Comparison of ENCODE assay signal across 7 mouse cellular contexts in the genomic region with DNA sequence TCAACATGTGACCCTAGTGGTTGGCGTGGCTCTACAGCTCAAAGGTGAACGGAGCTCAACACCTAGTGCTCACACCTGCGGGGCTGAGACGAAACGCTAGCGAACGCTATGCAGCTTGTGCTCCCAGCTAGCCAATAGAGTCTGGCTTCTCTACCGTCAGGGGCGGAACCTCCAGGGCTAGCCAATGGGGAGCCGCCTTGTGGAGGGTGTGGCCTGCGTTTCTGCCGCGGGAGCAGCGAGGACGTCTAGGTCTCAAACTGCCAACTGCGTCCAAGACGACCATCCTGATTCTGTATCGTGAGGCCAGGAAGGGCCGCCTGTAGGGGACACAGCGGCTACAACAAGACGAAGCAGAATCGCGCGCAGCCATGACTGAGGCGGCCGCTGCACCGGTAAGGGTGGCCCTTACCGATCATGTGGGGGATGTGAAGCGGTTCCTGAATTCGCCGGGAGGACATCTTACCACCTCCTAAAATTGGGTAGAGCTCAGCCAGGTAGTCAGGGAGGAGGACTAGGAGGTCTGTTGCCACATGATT. TPM values are rescaled to one million over a fixed set of nuclear protein-coding genes. Genes with fewer than 3 reads are reported as not detected.
A peak's percentile ranks its signal among the peaks of the same experiment; 100 is the strongest.
DNase-seq lines count a peak whose midpoint lies in the region; ATAC-seq lines count a peak whose summit lies in the region.

A gene (plus strand): TSS at position 200 of the 536 bp plus-strand sequence.

- no peaks in the 10 kb centered on the region for H3K27me3 ChIP-seq in embryonic facial prominence, embryonic 12.5 days
- H3K27me3 ChIP-seq in limb, embryonic 11.5 days (ENCODE audit: control insufficient read depth, insufficient read depth, low read length): no peaks in the 10 kb centered on the region
- H3K27me3 ChIP-seq in midbrain, embryonic 14.5 days (ENCODE audit: control insufficient read depth, insufficient read depth, low read length): no peaks in the 10 kb centered on the region

- peak within 1 kb of the TSS; percentile 73 for H3K4me3 ChIP-seq in embryonic facial prominence, embryonic 12.5 days
- peak within 1 kb of the TSS; percentile 67 for H3K4me3 ChIP-seq in limb, embryonic 11.5 days (ENCODE audit: low read depth, low read length)
- peak within 1 kb of the TSS; percentile 62 for H3K4me3 ChIP-seq in midbrain, embryonic 14.5 days (replicated peaks; ENCODE audit: low read depth, low read length)

- H3K27ac ChIP-seq in embryonic facial prominence, embryonic 12.5 days: peak within 1 kb of the TSS; percentile 56
- H3K27ac ChIP-seq in limb, embryonic 11.5 days (replicated peaks; ENCODE audit: low read depth, low read length): 0 out of 2 replicates have a peak within 1 kb of the TSS, but pooled peaks have one; percentile 30
- peak within 1 kb of the TSS; percentile 71 for H3K27ac ChIP-seq in midbrain, embryonic 14.5 days (replicated peaks; ENCODE audit: low read depth, low read length)

- H3K9me3 ChIP-seq in embryonic facial prominence, embryonic 12.5 days: no peaks in the 10 kb centered on the region
- H3K9me3 ChIP-seq in limb, embryonic 11.5 days (ENCODE audit: control insufficient read depth, low read length): no peaks in the 10 kb centered on the region
- H3K9me3 ChIP-seq in midbrain, embryonic 14.5 days (ENCODE audit: control insufficient read depth, low read length): no peaks in the 10 kb centered on the region

- under 1% methylated on average over 31 of the region's 31 CpGs for WGBS in embryonic facial prominence, embryonic 12.5 days
- under 1% methylated on average over 31 of the region's 31 CpGs for WGBS in limb, embryonic 11.5 days
- WGBS in midbrain, embryonic 14.5 days: under 1% methylated on average over 31 of the region's 31 CpGs

- H3K4me1 ChIP-seq in embryonic facial prominence, embryonic 12.5 days: peaks cover 11% of the 10 kb centered on the region; the same call in 1 of the 2 replicates
- 0 out of 2 replicates have a peak, but pooled peaks cover 2% of the 10 kb centered on the region for H3K4me1 ChIP-seq in limb, embryonic 11.5 days (ENCODE audit: control insufficient read depth, insufficient read depth, low read length)
- 0 out of 2 replicates have a peak, but pooled peaks cover 4% of the 10 kb centered on the region for H3K4me1 ChIP-seq in midbrain, embryonic 14.5 days (ENCODE audit: control insufficient read depth, insufficient read depth, low read length)

- DNase-seq in adrenal gland, postnatal 25 days: peak; percentile 92
- peak; percentile 100 for DNase-seq in heart, adult 11 months
- DNase-seq in kidney, adult 18-20 months: peak; percentile 95
- peak; percentile 94 for DNase-seq in limb, embryonic 11.5 days (ENCODE audit: low spot score)
- peak; percentile 96 for DNase-seq in midbrain, embryonic 14.5 days
- peak; percentile 88 to 93 for DNase-seq in spleen, adult 18-20 months

- ATAC-seq in embryonic facial prominence, embryonic 12.5 days (ENCODE audit: insufficient number of reproducible peaks, insufficient read depth, low FRiP score, low TSS enrichment): peak; percentile 99
- ATAC-seq in limb, embryonic 11.5 days (ENCODE audit: insufficient number of reproducible peaks, low FRiP score, low TSS enrichment, low read depth): peak; percentile 97
- peak; percentile 100 for ATAC-seq in midbrain, embryonic 14.5 days (ENCODE audit: low FRiP score, low TSS enrichment)

- peak within 1 kb of the TSS; percentile 73 for H3K9ac ChIP-seq in embryonic facial prominence, embryonic 12.5 days
- peak within 1 kb of the TSS; percentile 74 for H3K9ac ChIP-seq in limb, embryonic 11.5 days (ENCODE audit: low read length)
- peak within 1 kb of the TSS; percentile 67 for H3K9ac ChIP-seq in midbrain, embryonic 14.5 days (replicated peaks; ENCODE audit: low read length)

- peaks cover 16% of the 10 kb centered on the region for H3K36me3 ChIP-seq in embryonic facial prominence, embryonic 12.5 days
- H3K36me3 ChIP-seq in limb, embryonic 11.5 days (ENCODE audit: control insufficient read depth, insufficient read depth, low read length): no peaks in the 10 kb centered on the region
- H3K36me3 ChIP-seq in midbrain, embryonic 14.5 days (ENCODE audit: control insufficient read depth, insufficient read depth, low read length): peaks cover 13% of the 10 kb centered on the region; the same call in 1 of the 2 replicates

- peak within 1 kb of the TSS; percentile 76 for H3K4me2 ChIP-seq in embryonic facial prominence, embryonic 12.5 days (replicated peaks)
- peak within 1 kb of the TSS; percentile 75 for H3K4me2 ChIP-seq in limb, embryonic 11.5 days (ENCODE audit: low read depth, severe bottlenecking)
- H3K4me2 ChIP-seq in midbrain, embryonic 14.5 days (ENCODE audit: low read length): peak within 1 kb of the TSS; percentile 69

RNA-seq across cellular contexts. Expression of the gene that starts here (rescaled TPM):
- 7.9 and 9.0 TPM in 2 replicates for total RNA-seq in adrenal gland, postnatal 25 days (2021)
- 14.7 and 15.3 TPM in 2 replicates for polyA plus RNA-seq in embryonic facial prominence, embryonic 12.5 days (2016; fragmentation: Nextera tagmentation; extraction: Ambion mirVana)
- 8.8 and 11.9 TPM in 2 replicates for polyA plus RNA-seq in limb, embryonic 11.5 days (2014; fragmentation: Nextera tagmentation; extraction: Ambion mirVana)
- 14.0 and 17.9 TPM in 2 replicates for polyA plus RNA-seq in midbrain, embryonic 14.5 days (2014; fragmentation: Nextera tagmentation; extraction: Ambion mirVana)

Comparison
In these comparisons a context has a peak if more than half of its experiments do, and no peak if none do; other contexts are left out.
1. Peak in every context shown above with its lines: DNase-seq, ATAC-seq, H3K4me3 ChIP-seq and H3K27ac ChIP-seq.